Mouse (Mus musculus): Measurements from ENCODE around the gene Focad.

Focad gene

DNA sequence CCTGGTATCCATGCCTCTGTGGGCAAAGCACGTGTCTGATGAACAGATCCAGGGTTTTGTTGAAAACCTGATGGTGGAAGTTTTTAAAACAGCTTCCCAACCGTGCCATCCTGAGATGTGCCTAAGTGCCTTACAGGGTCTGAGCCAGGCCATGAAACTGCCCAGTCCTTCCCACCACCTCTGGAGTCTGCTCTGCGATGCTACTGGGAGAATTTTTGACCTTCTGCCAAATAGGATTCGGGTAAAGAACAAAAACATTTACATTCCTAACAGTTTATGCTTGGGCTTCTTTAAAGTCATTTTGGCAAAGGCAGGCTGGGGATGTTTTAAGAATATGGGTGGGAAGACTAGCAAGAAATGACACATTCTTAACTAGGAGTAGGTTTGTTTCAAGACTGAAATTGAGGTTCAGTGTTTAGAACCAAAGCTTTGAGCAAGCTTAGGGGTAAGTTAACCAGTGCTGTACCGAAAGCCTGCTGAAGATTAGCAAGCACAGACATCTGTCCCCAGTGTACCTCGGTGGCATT, 302.6 kb downstream of the Focad start:
- DNase-seq (ENCODE audit: low spot score) = no peak

GRCm38 (mm10) chr4:88400302-88400991, 306.0 kb downstream of the Focad start:
- no peak for DNase-seq (ENCODE audit: low spot score)

DNA sequence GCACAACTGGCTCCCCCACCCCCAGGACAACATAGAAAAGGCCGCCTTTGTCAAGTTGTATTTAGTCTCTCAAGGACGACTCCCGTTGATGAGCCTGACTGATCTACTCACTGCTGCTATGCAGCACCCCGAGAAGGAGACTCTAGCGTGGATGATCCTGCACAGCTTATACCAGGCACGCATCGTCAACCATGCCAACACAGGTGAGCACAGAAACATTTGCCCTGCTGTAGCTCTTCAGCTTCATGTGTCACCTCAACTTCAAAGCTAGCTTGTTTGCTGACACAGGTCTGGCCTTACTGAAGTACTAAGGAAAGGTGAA, 306.5 kb downstream of the Focad start:
- DNase-seq (ENCODE audit: low spot score) = no peak

- DNase-seq (ENCODE audit: low spot score) = no peak
These were observed 308.5 kb downstream of the Focad start for GRCm38 (mm10) chr4:88402884-88403283.

DNA sequence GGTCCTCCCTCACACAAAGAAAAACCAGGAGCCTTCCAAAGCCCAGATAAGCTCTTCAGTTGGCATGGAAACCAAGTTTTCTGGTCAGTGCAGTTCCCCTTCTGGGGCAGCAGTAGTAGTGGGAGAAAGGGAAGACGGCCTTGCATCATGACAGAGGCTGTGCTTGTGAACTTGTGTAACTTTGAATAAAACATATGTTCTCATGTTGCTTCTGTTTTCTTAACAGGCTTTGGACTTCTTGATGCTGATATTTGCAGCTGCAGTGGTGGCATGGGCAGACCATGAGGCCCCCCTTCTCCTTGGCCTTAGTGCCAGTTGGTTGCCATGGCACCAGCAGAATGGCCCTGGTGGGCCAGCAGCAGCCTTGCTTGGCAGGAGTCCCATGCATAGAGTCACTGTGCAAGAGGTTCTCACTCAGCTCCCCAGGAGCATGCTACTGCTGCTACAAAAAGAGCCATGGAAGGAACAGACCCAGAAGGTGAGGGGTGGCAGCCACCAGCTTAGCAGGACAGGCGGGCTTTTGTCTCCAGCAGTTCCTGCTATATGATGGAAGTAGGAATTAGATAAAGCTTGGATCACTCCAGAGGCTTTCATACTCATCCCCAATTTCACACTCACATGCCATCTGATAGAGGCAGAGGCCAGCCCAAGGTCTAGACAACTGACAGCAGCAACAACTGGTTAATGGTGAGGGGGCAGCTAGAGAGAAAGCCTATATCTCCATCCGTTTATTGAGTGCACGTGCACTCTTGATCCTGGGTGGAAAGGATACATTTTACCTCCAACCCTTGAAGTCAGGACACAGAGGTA, 312.7 kb downstream of the Focad start:
- peak; percentile 67 for DNase-seq (ENCODE audit: low spot score)

- no peak for DNase-seq (ENCODE audit: low spot score)
These were observed 314.9 kb downstream of the Focad start for GRCm38 (mm10) chr4:88409279-88409678.

GRCm38 (mm10) chr4:88412331-88412730, 317.9 kb downstream of the Focad start:
- no peak for DNase-seq (ENCODE audit: low spot score)

DNA sequence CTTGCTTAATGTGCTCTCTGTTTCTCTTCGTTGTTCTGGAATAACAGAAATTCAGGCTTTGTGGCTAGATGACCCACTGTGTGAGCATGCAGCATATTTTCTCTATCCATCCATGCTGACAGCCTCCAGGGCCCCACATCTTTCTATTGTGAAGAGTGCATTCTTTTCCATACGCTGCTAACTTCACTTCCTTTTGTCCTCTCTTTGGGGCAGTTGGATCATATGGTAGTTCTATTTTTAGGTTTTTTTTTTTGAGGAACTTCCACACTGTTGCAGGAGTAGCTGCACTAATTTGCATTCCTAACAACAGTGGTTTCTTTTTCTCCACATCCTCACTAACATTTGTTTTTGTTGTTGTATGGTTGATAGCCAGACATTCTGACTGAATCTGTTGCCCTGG, 320.6 kb downstream of the Focad start:
- DNase-seq (ENCODE audit: low spot score) = no peak

- no peak for DNase-seq (ENCODE audit: low spot score)
These were observed 324.9 kb downstream of the Focad start for GRCm38 (mm10) chr4:88419378-88419777.

- DNase-seq (ENCODE audit: low spot score) = no peak
These were observed 330.1 kb downstream of the Focad start for GRCm38 (mm10) chr4:88424563-88424962.

DNA sequence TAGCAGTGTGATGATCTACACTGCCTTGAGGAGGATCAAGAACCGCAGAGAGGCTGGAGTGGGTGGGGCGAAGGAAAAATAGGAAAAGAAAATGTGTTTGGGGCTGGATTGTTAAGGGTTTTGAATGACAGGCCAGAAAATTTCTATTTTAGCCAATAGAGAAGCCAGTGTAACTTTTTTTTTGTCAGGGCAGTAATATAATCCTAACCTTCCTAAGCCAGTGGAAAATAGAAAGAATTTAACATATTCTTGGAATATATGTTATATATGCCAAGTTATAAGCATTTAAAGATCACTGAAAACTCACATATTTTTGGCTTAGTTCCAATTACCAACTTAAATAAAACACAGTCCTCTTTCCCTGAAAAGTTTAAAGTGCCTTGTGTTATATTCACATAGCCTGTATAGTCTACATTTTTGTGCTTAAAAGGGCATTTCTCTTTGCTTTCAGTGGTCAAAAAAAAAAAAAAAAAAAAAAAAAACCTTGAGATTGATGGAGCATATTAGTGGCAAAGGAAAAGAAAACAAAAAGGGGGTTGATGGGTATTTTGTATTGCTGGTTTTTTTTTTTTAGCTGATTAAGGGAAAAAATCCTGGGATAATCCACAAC, 333.3 kb downstream of the Focad start:
- DNase-seq (ENCODE audit: low spot score) = no peak

GRCm38 (mm10) chr4:88432412-88433024, 338.1 kb downstream of the Focad start:
- no peak for DNase-seq (ENCODE audit: low spot score)

DNA sequence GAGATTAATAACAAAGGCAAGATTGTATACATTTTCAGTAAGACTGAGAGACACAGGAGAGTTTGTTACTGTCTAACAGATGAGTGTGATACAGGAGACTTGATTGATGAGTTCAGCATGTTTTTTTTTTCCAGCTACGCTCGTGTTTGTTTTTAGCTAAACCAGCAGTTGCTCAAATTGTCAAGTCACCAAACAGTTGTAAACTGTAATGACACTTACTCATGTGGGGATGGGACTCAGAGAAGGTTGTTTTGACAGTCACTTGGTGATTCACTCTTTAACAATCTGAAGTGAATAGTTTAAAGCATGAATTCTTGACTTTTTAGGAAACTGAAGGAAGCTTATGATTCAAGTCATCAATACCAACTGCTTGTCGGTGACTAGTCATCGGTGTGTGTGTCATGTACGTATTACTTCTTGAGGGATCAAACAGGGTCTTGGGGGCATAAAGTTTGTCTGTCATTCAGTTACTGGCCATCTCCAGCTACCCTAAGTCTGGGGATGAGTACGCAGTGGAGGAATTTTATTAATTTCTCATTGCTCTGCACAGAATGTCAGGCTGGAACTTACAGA, 342.2 kb downstream of the Focad start:
- no peak for DNase-seq (ENCODE audit: low spot score)

GRCm38 (mm10) chr4:88437166-88437565, 342.7 kb downstream of the Focad start:
- DNase-seq (ENCODE audit: low spot score) = no peak

DNA sequence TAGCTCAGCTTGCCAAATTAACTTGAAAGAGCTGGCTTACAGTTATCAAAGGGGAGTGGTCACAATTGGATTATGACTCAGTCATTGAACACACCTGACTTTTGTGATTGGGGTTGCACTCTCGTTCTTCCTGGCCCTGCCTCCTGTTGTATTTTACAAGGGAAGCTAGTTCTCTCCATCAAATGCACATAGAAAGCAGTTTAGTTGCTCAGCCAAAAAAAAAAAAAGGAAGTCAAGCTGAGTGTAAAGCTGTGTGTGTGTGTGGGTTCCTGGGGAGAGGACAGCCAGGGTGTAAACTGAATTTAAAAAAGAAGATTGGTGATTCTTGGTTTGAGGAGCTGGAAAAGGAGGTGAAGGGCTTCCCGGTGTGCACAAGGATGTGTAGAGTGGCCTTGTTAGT, 343.5 kb downstream of the Focad start:
- no peak for DNase-seq (ENCODE audit: low spot score)

GRCm38 (mm10) chr4:88438326-88438989, 344.0 kb downstream of the Focad start, which contains the start of gene Hacd4:
Hacd4 (minus strand) TSS chr4:88438928.
- DNase-seq (ENCODE audit: low spot score) = peak; percentile 60

GRCm38 (mm10) chr4:88438990-88439329, 344.5 kb downstream of the Focad start:
- DNase-seq (ENCODE audit: low spot score) = no peak

- no peak for DNase-seq (ENCODE audit: low spot score)
These were observed 345.3 kb downstream of the Focad start for GRCm38 (mm10) chr4:88439669-88440123.

DNA sequence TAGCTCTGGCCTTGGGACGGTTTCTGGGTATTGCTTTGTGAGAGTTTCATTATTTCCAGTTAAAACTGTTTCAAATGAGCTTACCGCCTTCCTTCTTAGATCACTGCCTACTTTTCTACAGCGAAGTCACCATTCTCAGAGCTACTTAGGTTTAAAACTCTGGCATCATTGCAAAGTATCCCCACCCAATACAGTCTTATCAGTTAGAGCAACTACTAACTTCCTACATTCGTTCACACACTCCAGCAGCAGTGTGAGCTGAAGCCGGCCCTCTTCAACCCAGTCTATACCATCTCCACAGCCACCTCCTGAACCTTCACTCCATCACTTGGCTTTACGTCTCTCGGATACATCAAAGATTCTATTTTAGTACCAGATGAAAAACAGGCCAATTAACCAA, 346.4 kb downstream of the Focad start:
- no peak for DNase-seq (ENCODE audit: low spot score)

- DNase-seq (ENCODE audit: low spot score) = peak; percentile 63
These were observed 354.5 kb downstream of the Focad start for GRCm38 (mm10) chr4:88448976-88449375.

- DNase-seq (ENCODE audit: low spot score) = no peak
These were observed 355.8 kb downstream of the Focad start for GRCm38 (mm10) chr4:88450087-88450765.

All from MN1 (cell line).